Mouse (Mus musculus): Measurements from ENCODE around the gene Trim31. TPM values are rescaled to one million over a fixed set of nuclear protein-coding genes. Genes with fewer than 3 reads are reported as not detected.
A peak's percentile ranks its signal among the peaks of the same experiment; 100 is the strongest.

Gene Trim31
- polyA plus RNA-seq, 1 experiment = not detected

DNA sequence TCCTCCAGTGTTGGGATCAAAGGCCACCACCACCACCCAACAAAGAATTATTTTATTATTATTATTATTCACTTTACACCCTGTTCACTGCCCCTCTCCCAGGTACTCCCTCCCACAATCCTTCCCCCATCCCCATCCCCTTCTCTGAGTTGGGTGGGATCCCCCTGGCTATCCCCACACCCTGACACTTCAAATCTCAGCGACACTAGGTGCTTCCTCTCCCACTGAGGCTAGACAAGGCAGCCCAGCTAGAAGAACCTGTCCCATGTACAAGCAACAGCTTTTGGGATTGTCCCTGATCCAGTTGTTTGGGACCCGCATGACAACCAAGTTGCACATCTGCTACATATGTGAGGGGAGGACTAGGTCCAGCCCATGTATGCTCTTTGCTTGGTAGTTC is 54.7 kb downstream of the Trim31 start:
- no peak for TF ChIP-seq POLR2A (IDR thresholded peaks at IDR 0.05; ENCODE audit: low read depth, low read length)
- no peak for TF ChIP-seq CTCF (IDR thresholded peaks at IDR 0.05; ENCODE audit: borderline replicate concordance, insufficient read depth, low read length)
- H3K4me1 ChIP-seq (ENCODE audit: control insufficient read depth, insufficient read depth, low read length) = peaks cover 6% of the 10 kb centered on the region; the same call in 1 of the 2 replicates
- H3K4me3 ChIP-seq (ENCODE audit: insufficient read depth, low read length) = no peak overlapping the region
- H3K27ac ChIP-seq (ENCODE audit: insufficient read depth, low read length) = no peak overlapping the region

DNA sequence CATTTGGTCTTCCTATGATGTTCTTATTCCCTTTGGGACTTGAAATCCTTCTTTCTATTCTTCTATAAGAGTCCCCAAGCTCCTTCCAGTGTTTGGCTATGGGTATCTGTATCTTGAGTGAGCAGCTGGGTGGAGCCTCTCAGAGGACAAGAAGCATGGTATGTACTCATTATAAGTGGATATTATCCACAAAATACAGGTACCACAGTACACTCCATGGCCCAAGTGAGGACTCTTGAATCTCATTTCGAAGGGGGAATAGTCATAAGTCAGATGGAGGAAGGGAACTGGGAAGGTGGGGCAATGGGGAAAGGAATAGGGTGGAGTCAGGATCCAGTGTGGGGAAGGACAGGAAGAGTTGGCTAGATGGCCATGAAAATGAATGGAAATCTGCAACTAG is 55.1 kb downstream of the Trim31 start:
- H3K27ac ChIP-seq (ENCODE audit: insufficient read depth, low read length) = no peak overlapping the region
- no peak overlapping the region for H3K4me3 ChIP-seq (ENCODE audit: insufficient read depth, low read length)
- peaks cover 6% of the 10 kb centered on the region; the same call in 1 of the 2 replicates for H3K4me1 ChIP-seq (ENCODE audit: control insufficient read depth, insufficient read depth, low read length)
- no peak for TF ChIP-seq CTCF (IDR thresholded peaks at IDR 0.05; ENCODE audit: borderline replicate concordance, insufficient read depth, low read length)
- TF ChIP-seq POLR2A (IDR thresholded peaks at IDR 0.05; ENCODE audit: low read depth, low read length) = no peak

DNA sequence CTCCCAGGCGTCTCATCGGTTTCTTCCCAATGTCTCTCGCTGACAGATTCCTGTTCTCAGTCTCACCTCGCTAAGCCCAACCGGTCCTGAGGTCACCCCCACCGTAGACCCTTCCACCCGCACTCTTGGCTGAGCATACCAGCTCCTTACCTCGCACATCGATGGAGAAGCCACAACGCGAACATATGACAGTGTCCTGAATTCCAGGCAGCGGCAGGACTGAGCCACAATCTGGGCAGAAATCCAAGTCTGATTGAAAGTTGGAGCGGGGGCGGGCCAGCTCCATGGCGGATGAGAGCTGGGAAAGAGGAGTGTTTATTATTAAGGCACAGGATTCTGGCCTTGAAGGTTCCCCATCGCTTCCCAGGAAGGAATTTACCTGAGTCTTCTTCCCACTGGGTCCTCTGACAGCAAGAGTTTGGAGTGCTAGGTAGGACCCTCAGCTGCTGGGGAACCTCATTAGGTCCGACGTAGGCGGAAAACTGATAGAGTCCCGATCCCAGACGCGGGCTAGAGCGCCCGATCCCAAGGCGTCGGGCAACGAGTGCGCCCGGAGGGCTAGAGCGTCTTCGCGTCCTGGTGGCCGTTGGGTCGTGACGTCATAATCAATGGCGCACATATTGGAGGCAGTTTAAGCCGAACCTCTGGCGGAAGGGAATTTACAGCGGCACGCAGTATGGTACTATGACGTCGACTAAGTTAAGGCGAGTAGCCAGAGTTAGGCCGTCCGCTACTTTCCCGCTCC is 60.3 kb downstream of the Trim31 start, which contains the start of the genes Znrd1 and Znrd1as:
Gene Znrd1, minus strand, starts transcription at position 561 of the 745 bp plus-strand sequence.
Gene Znrd1as, plus strand, starts transcription at position 594 of the 745 bp plus-strand sequence.
- peak within 1 kb of the TSS; percentile 60 for H3K4me3 ChIP-seq (ENCODE audit: insufficient read depth, low read length)
- 0 out of 2 replicates have a peak, but pooled peaks cover 3% of the 10 kb centered on the region for H3K4me1 ChIP-seq (ENCODE audit: control insufficient read depth, insufficient read depth, low read length)
- TF ChIP-seq POLR2A (IDR thresholded peaks at IDR 0.05; ENCODE audit: low read depth, low read length) (peak; percentile 75), CTCF (IDR thresholded peaks at IDR 0.05; ENCODE audit: borderline replicate concordance, insufficient read depth, low read length) (no peak)
- H3K27ac ChIP-seq (ENCODE audit: insufficient read depth, low read length) = peak within 1 kb of the TSS; percentile 61

DNA sequence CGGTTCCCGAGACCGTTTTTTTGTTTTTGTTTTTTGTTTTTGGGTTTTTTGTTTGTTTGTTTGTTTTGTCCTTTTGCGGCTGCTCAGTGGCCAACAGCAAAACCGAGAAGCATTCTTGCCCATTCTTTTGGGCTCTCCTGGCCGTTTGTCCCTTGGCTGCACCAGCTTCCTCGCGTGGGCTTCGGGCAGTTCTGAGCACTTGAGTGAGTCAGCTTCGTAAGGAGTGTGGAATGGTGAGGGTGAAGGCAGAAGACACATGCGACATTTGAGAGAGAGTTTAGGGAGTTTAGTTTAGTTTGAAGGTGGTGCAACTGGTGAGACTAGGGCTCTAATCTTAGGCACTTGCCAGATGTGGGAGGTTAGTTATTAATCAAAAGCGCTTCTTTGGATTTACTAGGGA is 61.0 kb downstream of the Trim31 start:
- Histone ChIP-seq H3K4me3 (ENCODE audit: insufficient read depth, low read length) (peak overlapping the region; percentile 51), H3K27ac (ENCODE audit: insufficient read depth, low read length) (0 out of 2 replicates have a peak overlapping the region, but pooled peaks have one; percentile 0), H3K4me1 (ENCODE audit: control insufficient read depth, insufficient read depth, low read length) (0 out of 2 replicates have a peak, but pooled peaks cover 3% of the 10 kb centered on the region)
- no peak for TF ChIP-seq CTCF (IDR thresholded peaks at IDR 0.05; ENCODE audit: borderline replicate concordance, insufficient read depth, low read length)

Other genes starting within 250 kb of the Trim31 start
- not detected in 2 replicates for gene H2-M1, start 225.9 kb upstream of the Trim31 start, polyA plus RNA-seq (2011; ENCODE audit: insufficient read length, low read depth, missing spikeins)
- gene H2-M10.5, start 125.2 kb upstream of the Trim31 start, polyA plus RNA-seq (2011; ENCODE audit: insufficient read length, low read depth, missing spikeins) = not detected in 2 replicates
- not detected in 2 replicates for gene H2-M10.6, start 85.9 kb upstream of the Trim31 start, polyA plus RNA-seq (2011; ENCODE audit: insufficient read length, low read depth, missing spikeins)
- 46.6 and 49.5 TPM in 2 replicates for gene Trim26, start 61.0 kb upstream of the Trim31 start, polyA plus RNA-seq (2011; ENCODE audit: insufficient read length, low read depth, missing spikeins)
- not detected in 2 replicates for gene Trim15, start 30.9 kb upstream of the Trim31 start, polyA plus RNA-seq (2011; ENCODE audit: insufficient read length, low read depth, missing spikeins)
- gene Trim10, start 28.5 kb upstream of the Trim31 start, polyA plus RNA-seq (2011; ENCODE audit: insufficient read length, low read depth, missing spikeins) = not detected in 2 replicates
- gene Trim40, start 8.0 kb upstream of the Trim31 start, polyA plus RNA-seq (2011; ENCODE audit: insufficient read length, low read depth, missing spikeins) = not detected in 2 replicates
- gene Rnf39, start 44.8 kb downstream of the Trim31 start, polyA plus RNA-seq (2011; ENCODE audit: insufficient read length, low read depth, missing spikeins) = 0.44 and 0.92 TPM in 2 replicates
- gene Ppp1r11, start 53.6 kb downstream of the Trim31 start, polyA plus RNA-seq (2011; ENCODE audit: insufficient read length, low read depth, missing spikeins) = 60.4 and 65.2 TPM in 2 replicates
- gene Znrd1, start 60.4 kb downstream of the Trim31 start, polyA plus RNA-seq (2011; ENCODE audit: insufficient read length, low read depth, missing spikeins) = 37.8 and 55.0 TPM in 2 replicates
- 9.0 and 11.6 TPM in 2 replicates for gene Znrd1as, start 60.5 kb downstream of the Trim31 start, polyA plus RNA-seq (2011; ENCODE audit: insufficient read length, low read depth, missing spikeins)
- gene 2410137M14Rik, start 83.1 kb downstream of the Trim31 start, polyA plus RNA-seq (2011; ENCODE audit: insufficient read length, low read depth, missing spikeins) = not detected in 2 replicates
- gene H2-M5, start 91.4 kb downstream of the Trim31 start, polyA plus RNA-seq (2011; ENCODE audit: insufficient read length, low read depth, missing spikeins) = 0.51 and 1.1 TPM in 2 replicates
- 67.2 and 80.0 TPM in 2 replicates for gene Zfp57, start 103.0 kb downstream of the Trim31 start, polyA plus RNA-seq (2011; ENCODE audit: insufficient read length, low read depth, missing spikeins)
- not detected in 2 replicates for gene Mog, start 125.3 kb downstream of the Trim31 start, polyA plus RNA-seq (2011; ENCODE audit: insufficient read length, low read depth, missing spikeins)
- gene Gabbr1, start 147.8 kb downstream of the Trim31 start, polyA plus RNA-seq (2011; ENCODE audit: insufficient read length, low read depth, missing spikeins) = 49.1 and 56.8 TPM in 2 replicates
- gene Olfr90, start 190.4 kb downstream of the Trim31 start, polyA plus RNA-seq (2011; ENCODE audit: insufficient read length, low read depth, missing spikeins) = not detected in 2 replicates
- gene Olfr91, start 200.2 kb downstream of the Trim31 start, polyA plus RNA-seq (2011; ENCODE audit: insufficient read length, low read depth, missing spikeins) = not detected in 2 replicates
- not detected in 2 replicates for gene Olfr92, start 222.0 kb downstream of the Trim31 start, polyA plus RNA-seq (2011; ENCODE audit: insufficient read length, low read depth, missing spikeins)

All from embryonic fibroblast, embryonic 13.5 days (primary cell).